Mouse (Mus musculus) forebrain, embryonic 16.5 days (tissue): ENCODE measurements around the gene Bcl2l12. TPM values are rescaled to one million over a fixed set of nuclear protein-coding genes. Genes with fewer than 3 reads are reported as not detected.

Experiments
- ATAC-seq: fragments of 200-750 bp; cut with Nextera tagmentation; 2 replicates; pipeline ENCODE4 v1.8.0; 2017; ENCODE audit warnings: mild to moderate bottlenecking, moderate library complexity
- H3K27ac ChIP-seq: fragments of 300-500 bp; sonication (generic); 2 replicates; pipeline ENCODE4 v1.5.1; 2014; ENCODE audit warnings: low read length, control low read depth
- H3K27me3 ChIP-seq: fragments of 300-500 bp; sonication (generic); replicated peaks from 2 replicates; pipeline ENCODE4 v1.6.1; 2014; ENCODE audit warnings: low read length; ENCODE audit not compliant: control insufficient read depth, insufficient read depth
- H3K36me3 ChIP-seq: fragments of 300-500 bp; sonication (generic); 2 replicates; pipeline ENCODE4 v1.6.1; 2014; ENCODE audit not compliant: control insufficient read depth, insufficient read depth
- H3K4me1 ChIP-seq: fragments of 300-500 bp; sonication (generic); replicated peaks from 2 replicates; pipeline ENCODE4 v1.6.1; 2014; ENCODE audit warnings: low read length; ENCODE audit not compliant: control insufficient read depth, insufficient read depth
- H3K4me2 ChIP-seq: fragments of 300-500 bp; sonication (generic); 2 replicates; pipeline ENCODE4 v1.6.1; 2014; ENCODE audit warnings: mild to moderate bottlenecking, low read length, control low read depth
- H3K4me3 ChIP-seq: fragments of 300-500 bp; sonication (generic); replicated peaks from 2 replicates; pipeline ENCODE4 v1.5.1; 2014; ENCODE audit warnings: mild to moderate bottlenecking, low read length, control low read depth
- H3K9ac ChIP-seq: fragments of 300-500 bp; sonication (generic); replicated peaks from 2 replicates; pipeline ENCODE4 v1.6.1; 2014; ENCODE audit warnings: low read depth, low read length, control low read depth
- H3K9me3 ChIP-seq: fragments of 300-500 bp; sonication (generic); 2 replicates; pipeline ENCODE4 v1.6.1; 2016; ENCODE audit warnings: low read length; ENCODE audit not compliant: control insufficient read depth
- WGBS: fragments of 180-500 bp; shearing (Covaris S2); extraction: QIAGEN DNeasy Blood & Tissue Kit; methylation state at CpG from one replicate; pipeline ENCODE4 v1.1.7; 2014; 5-methylcytosine and 5-hydroxymethylcytosine counted together
- polyA plus RNA-seq: library from polyadenylated mRNA; unstranded; fragments of >200 nt; fragmentation: Nextera tagmentation; extraction: Ambion mirVana; gene quantifications from 2 replicates; pipeline ENCODE4 v1.2.1, GENCODE M21; 2015

Gene Bcl2l12
- 15.3 and 16.0 TPM in 2 replicates for polyA plus RNA-seq

GRCm38 (mm10) chr7:44998501-44998955 is at the start of gene Bcl2l12:
Gene Bcl2l12 (minus strand): TSS chr7:44998712.
- Histone ChIP-seq H3K4me3 (peak within 1 kb of the TSS; percentile 59), H3K9me3 (no peaks in the 10 kb centered on the region), H3K27ac (peak within 1 kb of the TSS; percentile 74), H3K27me3 (no peaks in the 10 kb centered on the region), H3K4me2 (peak within 1 kb of the TSS; percentile 77), H3K4me1 (peaks cover 22% of the 10 kb centered on the region), H3K36me3 (peaks cover 26% of the 10 kb centered on the region), H3K9ac (peak within 1 kb of the TSS; percentile 68)
- 2% methylated on average over 18 of the region's 18 CpGs for WGBS
- no peak for ATAC-seq

GRCm38 (mm10) chr7:45047491-45047890 is 49.0 kb upstream of the Bcl2l12 start:
- H3K27ac ChIP-seq, result no peak overlapping the region
- ATAC-seq, result no peak
- no peaks in the 10 kb centered on the region for H3K27me3 ChIP-seq
- no peaks in the 10 kb centered on the region for H3K9me3 ChIP-seq
- H3K36me3 ChIP-seq, result peaks cover 54% of the 10 kb centered on the region
- H3K4me2 ChIP-seq, result no peak overlapping the region
- peaks cover 18% of the 10 kb centered on the region for H3K4me1 ChIP-seq
- no peak overlapping the region for H3K9ac ChIP-seq
- 93% methylated on average over 14 of the region's 14 CpGs for WGBS
- H3K4me3 ChIP-seq, result no peak overlapping the region

DNA sequence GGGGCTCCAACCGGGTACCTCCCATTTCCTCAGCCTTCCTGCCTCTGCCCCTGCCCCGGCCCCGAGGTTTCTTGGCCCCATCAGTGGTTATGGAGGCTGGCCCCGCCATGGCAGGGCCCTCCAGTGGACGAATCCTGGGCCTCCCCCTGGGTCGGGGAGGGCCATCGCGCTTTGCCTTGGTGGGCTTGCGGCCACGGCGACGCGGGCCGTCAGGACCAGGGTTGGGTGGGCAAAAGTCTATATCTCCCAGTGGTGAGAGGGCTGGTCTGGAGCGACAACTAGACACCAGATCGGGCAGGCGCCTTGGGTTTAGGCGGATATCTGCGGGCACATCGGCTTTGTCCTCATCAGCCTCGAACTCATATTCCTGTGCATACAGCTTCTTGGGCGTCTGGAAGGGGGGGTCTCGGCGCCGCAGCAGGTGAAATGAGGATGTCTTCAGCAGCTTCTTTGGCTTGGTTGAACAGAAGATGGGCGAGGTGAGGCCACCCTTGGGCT is 48.4 kb upstream of the Bcl2l12 start:
- 96% methylated on average over 26 of the region's 26 CpGs for WGBS

DNA sequence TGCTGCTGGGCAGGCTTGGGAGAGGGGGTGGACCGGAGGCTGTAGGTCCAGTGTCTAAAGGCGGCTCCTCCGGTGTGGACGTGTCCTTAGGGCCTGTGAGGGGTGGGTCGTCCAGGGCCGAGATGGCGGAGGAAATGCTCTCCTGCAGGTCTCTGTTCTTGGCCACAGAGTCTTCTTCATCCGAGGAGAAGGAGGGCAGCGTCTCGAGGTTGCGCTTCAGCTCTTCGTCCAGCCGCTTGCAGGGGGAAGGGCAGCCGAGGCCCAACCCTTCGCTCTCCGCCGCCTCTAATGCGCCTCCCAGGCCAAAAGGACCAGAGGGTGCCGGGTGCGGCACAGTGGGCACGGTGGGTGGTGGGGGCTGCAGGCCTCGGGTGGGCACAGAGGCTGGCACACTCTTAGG is 47.2 kb upstream of the Bcl2l12 start:
- Histone ChIP-seq H3K27ac (no peak overlapping the region), H3K36me3 (peaks cover 58% of the 10 kb centered on the region), H3K4me2 (no peak overlapping the region), H3K4me1 (peaks cover 6% of the 10 kb centered on the region), H3K4me3 (no peak overlapping the region), H3K27me3 (no peaks in the 10 kb centered on the region), H3K9me3 (no peaks in the 10 kb centered on the region), H3K9ac (no peak overlapping the region)
- WGBS, result 91% methylated on average over 22 of the region's 22 CpGs
- no peak for ATAC-seq

More for the DNA sequence above, 48.4 kb upstream of the Bcl2l12 start:
- no peaks in the 10 kb centered on the region for H3K27me3 ChIP-seq
- ATAC-seq, result no peak
- H3K36me3 ChIP-seq, result peaks cover 54% of the 10 kb centered on the region
- no peak overlapping the region for H3K27ac ChIP-seq
- no peak overlapping the region for H3K4me2 ChIP-seq
- no peak overlapping the region for H3K4me3 ChIP-seq
- no peak overlapping the region for H3K9ac ChIP-seq
- no peaks in the 10 kb centered on the region for H3K9me3 ChIP-seq
- peaks cover 18% of the 10 kb centered on the region for H3K4me1 ChIP-seq

- WGBS, result 93% methylated on average over 14 of the region's 14 CpGs
- Histone ChIP-seq H3K36me3 (peaks cover 61% of the 10 kb centered on the region), H3K4me3 (no peak overlapping the region), H3K27ac (no peak overlapping the region), H3K4me2 (no peak overlapping the region), H3K4me1 (no peaks in the 10 kb centered on the region), H3K27me3 (no peaks in the 10 kb centered on the region), H3K9ac (no peak overlapping the region), H3K9me3 (no peaks in the 10 kb centered on the region)
- ATAC-seq, result no peak
Observed at GRCm38 (mm10) chr7:45043307-45043706, 44.8 kb upstream of the Bcl2l12 start.

GRCm38 (mm10) chr7:45040851-45041250 is 42.3 kb upstream of the Bcl2l12 start:
- ATAC-seq, result no peak

GRCm38 (mm10) chr7:45038411-45038810 is 39.9 kb upstream of the Bcl2l12 start:
- no peaks in the 10 kb centered on the region for H3K9me3 ChIP-seq
- peaks cover 75% of the 10 kb centered on the region for H3K36me3 ChIP-seq
- WGBS, result 95% methylated on average over 9 of the region's 9 CpGs
- H3K27ac ChIP-seq, result no peak overlapping the region
- ATAC-seq, result no peak
- no peak overlapping the region for H3K4me3 ChIP-seq
- H3K4me2 ChIP-seq, result no peak overlapping the region
- no peaks in the 10 kb centered on the region for H3K4me1 ChIP-seq
- no peaks in the 10 kb centered on the region for H3K27me3 ChIP-seq
- H3K9ac ChIP-seq, result no peak overlapping the region

More at GRCm38 (mm10) chr7:45040851-45041250, 42.3 kb upstream of the Bcl2l12 start:
- Histone ChIP-seq H3K4me2 (no peak overlapping the region), H3K9ac (no peak overlapping the region), H3K27ac (no peak overlapping the region), H3K4me1 (no peaks in the 10 kb centered on the region), H3K9me3 (no peaks in the 10 kb centered on the region), H3K27me3 (no peaks in the 10 kb centered on the region), H3K36me3 (peaks cover 65% of the 10 kb centered on the region), H3K4me3 (no peak overlapping the region)
- 94% methylated on average over 9 of the region's 9 CpGs for WGBS

- H3K9ac ChIP-seq, result no peak overlapping the region
- H3K27me3 ChIP-seq, result no peaks in the 10 kb centered on the region
- ATAC-seq, result peak; percentile 61; the same call in 1 of the 2 replicates
- no peak overlapping the region for H3K27ac ChIP-seq
- no peaks in the 10 kb centered on the region for H3K4me1 ChIP-seq
- H3K4me2 ChIP-seq, result no peak overlapping the region
- H3K4me3 ChIP-seq, result no peak overlapping the region
- H3K36me3 ChIP-seq, result peaks cover 77% of the 10 kb centered on the region
- WGBS, result 71% methylated on average over 7 of the region's 7 CpGs
- no peaks in the 10 kb centered on the region for H3K9me3 ChIP-seq
Observed at GRCm38 (mm10) chr7:45037720-45038361, 39.3 kb upstream of the Bcl2l12 start.

- no peak for ATAC-seq
- Histone ChIP-seq H3K9me3 (no peaks in the 10 kb centered on the region), H3K4me3 (no peak overlapping the region), H3K27me3 (no peaks in the 10 kb centered on the region), H3K36me3 (peaks cover 76% of the 10 kb centered on the region), H3K9ac (no peak overlapping the region), H3K27ac (no peak overlapping the region), H3K4me1 (no peaks in the 10 kb centered on the region), H3K4me2 (no peak overlapping the region)
- WGBS, result 91% methylated on average over 11 of the region's 11 CpGs
Observed at GRCm38 (mm10) chr7:45036702-45037101, 38.2 kb upstream of the Bcl2l12 start.
